Mouse (Mus musculus) granulocyte monocyte progenitor cell, adult 5-6 weeks (primary cell): ENCODE data around the gene Myrfl. TPM values are rescaled to one million over a fixed set of nuclear protein-coding genes. Genes with fewer than 3 reads are reported as not detected.

Experiments
- ATAC-seq: replicated peaks from 2 replicates; pipeline ENCODE4 v1.8.0; 2016; ENCODE audit warnings: mild to moderate bottlenecking, moderate TSS enrichment, inconsistent platforms; ENCODE audit not compliant: poor library complexity, severe bottlenecking
- total RNA-seq, 2 experiments: library from RNA; stranded (forward) in 1 of 2; stranded (reverse) in 1 of 2; fragments of 200-712, 200-1000 nt in 1 of 2; fragments of >200 nt in 1 of 2; fragmentation: Nextera tagmentation in 1 of 2; gene quantifications; 2 replicates each; pipeline ENCODE4 v1.2.3; 2014 to 2017

Myrfl gene
- total RNA-seq, 2 experiments from 2014 or later: not detected

GRCm38 (mm10) chr10:116841551-116841950 is 55.2 kb downstream of the Myrfl start:
- no peak for ATAC-seq

GRCm38 (mm10) chr10:116830676-116831075 is 66.0 kb downstream of the Myrfl start:
- no peak for ATAC-seq

GRCm38 (mm10) chr10:116828099-116828498 is 68.6 kb downstream of the Myrfl start:
- ATAC-seq: no peak

GRCm38 (mm10) chr10:116827306-116827705 is 69.4 kb downstream of the Myrfl start:
- no peak for ATAC-seq

GRCm38 (mm10) chr10:116815311-116816060 is 81.2 kb downstream of the Myrfl start:
- ATAC-seq: no peak

GRCm38 (mm10) chr10:116813150-116813549 is 83.6 kb downstream of the Myrfl start:
- ATAC-seq: no peak

GRCm38 (mm10) chr10:116810738-116811137 is 86.0 kb downstream of the Myrfl start:
- ATAC-seq: no peak

GRCm38 (mm10) chr10:116809383-116809782 is 87.3 kb downstream of the Myrfl start:
- no peak for ATAC-seq

- ATAC-seq: no peak
Observed at GRCm38 (mm10) chr10:116808556-116809353, 88.0 kb downstream of the Myrfl start.

GRCm38 (mm10) chr10:116802178-116802794 is 94.4 kb downstream of the Myrfl start:
- no peak for ATAC-seq

- ATAC-seq: no peak
Observed at GRCm38 (mm10) chr10:116801281-116801680, 95.4 kb downstream of the Myrfl start.

- no peak for ATAC-seq
Observed at GRCm38 (mm10) chr10:116796066-116796465, 100.7 kb downstream of the Myrfl start.

- peak; percentile 58; the same call in 1 of the 2 replicates for ATAC-seq
Observed at GRCm38 (mm10) chr10:116789096-116789495, 107.6 kb downstream of the Myrfl start.

GRCm38 (mm10) chr10:116788431-116788830 is 108.3 kb downstream of the Myrfl start:
- ATAC-seq: no peak

GRCm38 (mm10) chr10:116784098-116784497 is 112.6 kb downstream of the Myrfl start:
- ATAC-seq: no peak

- no peak for ATAC-seq
Observed at GRCm38 (mm10) chr10:116783020-116783419, 113.7 kb downstream of the Myrfl start.

GRCm38 (mm10) chr10:116777947-116778346 is 118.8 kb downstream of the Myrfl start:
- ATAC-seq: no peak

- ATAC-seq: no peak
Observed at GRCm38 (mm10) chr10:116776846-116777245, 119.9 kb downstream of the Myrfl start.

GRCm38 (mm10) chr10:116773846-116774750 is 122.6 kb downstream of the Myrfl start:
- no peak for ATAC-seq
